Mouse (Mus musculus) ES-Bruce4 (cell line): ENCODE measurements at regions not wholly inside any gene's neighbourhood (a gene's known extent, or its start where the extent isn't known, plus 50 kb on each side); places are given as distances from the start of the nearest gene placed in this dataset.

ENCODE experiments used
- H3K27ac ChIP-seq: 2 replicates; pipeline ENCODE4 v1.5.1; 2012; ENCODE audit warnings: low read length, inconsistent platforms; ENCODE audit not compliant: insufficient read depth
- H3K27me3 ChIP-seq: 2 replicates; pipeline ENCODE4 v1.6.1; 2012; ENCODE audit warnings: mild to moderate bottlenecking, low read length, inconsistent platforms; ENCODE audit not compliant: control insufficient read depth, poor library complexity, insufficient read depth, severe bottlenecking
- H3K36me3 ChIP-seq: 2 replicates; pipeline ENCODE4 v1.6.1; 2012; ENCODE audit warnings: inconsistent platforms, mild to moderate bottlenecking, low read length, moderate library complexity; ENCODE audit not compliant: control insufficient read depth, poor library complexity, insufficient read depth, severe bottlenecking
- H3K4me1 ChIP-seq: one replicate; pipeline ENCODE4 v1.8.1; 2011; ENCODE audit warnings: low read length; ENCODE audit not compliant: control insufficient read depth, insufficient read depth
- H3K4me3 ChIP-seq: 2 replicates; pipeline ENCODE4 v1.5.1; 2011; ENCODE audit warnings: low read depth, mild to moderate bottlenecking, low read length
- H3K9ac ChIP-seq: 2 replicates; pipeline ENCODE4 v1.6.1; 2012; ENCODE audit warnings: low read depth, mild to moderate bottlenecking, inconsistent platforms; ENCODE audit not compliant: poor library complexity, severe bottlenecking
- H3K9me3 ChIP-seq: replicated peaks from 2 replicates; pipeline ENCODE4 v1.6.1; 2012; ENCODE audit warnings: mild to moderate bottlenecking, low read length, inconsistent platforms; ENCODE audit not compliant: control insufficient read depth, poor library complexity, insufficient read depth, severe bottlenecking
- CTCF ChIP-seq: IDR thresholded peaks from one replicate; pipeline ENCODE4 v1.8.1; 2011; ENCODE audit warnings: low read depth, low read length
- EP300 ChIP-seq: IDR thresholded peaks from 2 replicates; pipeline ENCODE4 v1.6.1; 2011; ENCODE audit warnings: low read depth, low read length; ENCODE audit not compliant: insufficient read depth
- POLR2A ChIP-seq: IDR thresholded peaks from one replicate; pipeline ENCODE4 v1.8.1; 2011; ENCODE audit warnings: low read length; ENCODE audit not compliant: insufficient read depth

DNA sequence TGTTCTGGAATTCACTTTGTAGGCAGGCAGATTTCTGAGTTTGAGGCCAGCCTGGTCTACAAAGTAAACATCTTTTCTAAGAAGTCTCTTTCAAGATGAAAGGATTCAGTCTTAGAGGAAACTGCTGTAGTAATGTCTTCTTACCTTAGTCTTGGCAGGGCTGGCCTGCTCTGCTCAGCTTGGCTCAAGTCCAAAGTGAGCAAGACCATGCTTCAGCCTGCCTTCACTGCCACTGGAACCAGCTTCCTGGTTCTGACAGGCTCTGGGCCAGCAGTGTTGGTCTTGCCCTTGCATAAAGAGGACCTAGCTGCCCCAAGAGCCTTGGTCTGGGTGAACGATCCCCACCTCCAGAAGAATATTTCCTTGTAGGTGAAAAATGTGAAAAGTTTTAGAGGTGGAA, 65.9 kb upstream of the Tab2 start:
- H3K9ac ChIP-seq = no peak overlapping the region
- H3K27ac ChIP-seq = no peak overlapping the region
- TF ChIP-seq CTCF (no peak), POLR2A (no peak), EP300 (no peak)
- H3K27me3 ChIP-seq = no peaks in the 10 kb centered on the region
- H3K4me1 ChIP-seq = no peaks in the 10 kb centered on the region
- no peaks in the 10 kb centered on the region for H3K36me3 ChIP-seq
- no peaks in the 10 kb centered on the region for H3K9me3 ChIP-seq
- no peak overlapping the region for H3K4me3 ChIP-seq

DNA sequence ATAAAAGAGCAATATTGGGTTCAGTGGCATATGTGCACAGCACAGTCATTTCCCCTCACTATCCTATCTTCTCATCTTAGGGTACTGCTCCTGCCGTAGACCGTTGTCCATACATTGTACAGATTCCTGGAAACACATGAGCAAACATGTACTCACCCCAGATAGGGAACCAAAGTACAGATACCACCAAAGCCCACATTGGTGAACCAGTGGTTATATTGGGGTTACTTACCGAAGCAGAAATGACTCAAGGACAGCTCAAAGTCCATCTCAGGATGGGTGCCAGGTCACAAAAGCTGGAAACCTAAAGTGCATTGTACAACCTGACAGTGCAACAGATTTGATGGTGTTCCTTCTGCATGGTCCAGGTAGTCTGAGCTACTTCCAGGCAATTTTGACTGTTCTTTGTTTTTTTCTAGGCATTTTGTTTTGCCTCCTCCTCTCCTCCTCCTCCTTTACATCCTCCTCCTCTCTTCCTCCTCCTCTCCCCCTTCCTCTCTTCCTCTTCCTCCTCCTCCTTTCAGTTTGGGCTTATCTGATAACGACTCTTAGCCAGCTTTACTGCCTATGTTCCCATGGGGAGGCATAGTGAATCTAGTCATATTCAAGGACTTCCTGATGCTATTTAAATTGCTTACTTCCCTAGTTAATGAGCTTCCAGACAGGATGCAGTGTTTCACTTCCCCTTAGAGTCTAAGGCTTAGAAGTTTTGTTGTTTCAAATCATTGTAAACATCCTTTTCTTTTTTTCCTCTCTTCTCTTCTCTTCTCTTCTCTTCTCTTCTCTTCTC, 65.1 kb upstream of the Tab2 start:
- Histone ChIP-seq H3K27me3 (no peaks in the 10 kb centered on the region), H3K4me1 (no peaks in the 10 kb centered on the region), H3K9ac (no peak overlapping the region), H3K9me3 (no peaks in the 10 kb centered on the region), H3K4me3 (no peak overlapping the region), H3K36me3 (no peaks in the 10 kb centered on the region), H3K27ac (no peak overlapping the region)
- no peak for TF ChIP-seq CTCF
- no peak for TF ChIP-seq EP300
- TF ChIP-seq POLR2A = no peak

GRCm38 (mm10) chr10:8020113-8020512, 64.1 kb upstream of the Tab2 start:
- no peaks in the 10 kb centered on the region for H3K36me3 ChIP-seq
- TF ChIP-seq CTCF (no peak), POLR2A (no peak), EP300 (no peak)
- no peaks in the 10 kb centered on the region for H3K27me3 ChIP-seq
- no peaks in the 10 kb centered on the region for H3K4me1 ChIP-seq
- H3K27ac ChIP-seq = no peak overlapping the region
- no peak overlapping the region for H3K9ac ChIP-seq
- no peaks in the 10 kb centered on the region for H3K9me3 ChIP-seq
- no peak overlapping the region for H3K4me3 ChIP-seq

DNA sequence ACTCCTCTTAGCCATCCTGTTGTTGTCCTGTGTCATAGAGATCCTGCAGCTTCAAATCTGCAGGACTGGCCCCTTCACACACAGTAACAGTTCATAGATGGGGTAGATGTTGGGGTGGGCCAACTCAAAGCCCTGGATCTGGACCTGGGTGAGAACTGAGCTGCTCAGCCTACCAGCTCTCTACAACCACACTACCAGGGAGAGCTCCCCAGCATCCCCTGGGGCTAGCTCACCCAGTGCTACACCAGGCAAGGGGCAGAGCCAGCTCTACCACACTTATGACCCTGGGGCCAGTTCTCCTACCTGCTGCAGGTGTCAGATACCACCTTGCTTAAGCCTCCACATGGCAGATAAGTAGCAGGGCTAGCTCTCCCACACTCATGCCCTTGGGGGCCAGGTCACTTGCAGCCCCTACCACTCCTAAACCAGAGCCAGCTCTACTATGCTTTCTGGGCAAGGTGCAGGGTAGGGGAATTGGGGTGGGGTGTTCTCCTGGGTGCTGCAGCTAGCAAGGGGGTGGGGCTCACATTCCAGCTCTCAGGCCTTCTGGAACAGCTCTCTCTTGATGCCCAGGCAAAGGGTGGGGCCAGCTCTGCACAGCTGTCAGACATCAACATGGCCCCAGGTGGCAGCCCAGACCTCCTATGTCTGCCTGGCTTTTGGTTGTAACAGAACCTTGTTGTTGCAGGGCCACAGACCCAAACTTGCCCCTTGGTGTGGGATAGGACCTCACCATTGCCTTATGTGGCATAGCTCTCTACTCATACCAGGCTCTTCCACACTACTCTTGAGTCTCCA, 62.4 kb upstream of the Tab2 start:
- H3K27ac ChIP-seq = no peak overlapping the region
- no peak overlapping the region for H3K4me3 ChIP-seq
- no peak overlapping the region for H3K9ac ChIP-seq
- no peaks in the 10 kb centered on the region for H3K27me3 ChIP-seq
- H3K4me1 ChIP-seq = no peaks in the 10 kb centered on the region
- TF ChIP-seq EP300 = no peak
- TF ChIP-seq POLR2A = no peak
- no peak for TF ChIP-seq CTCF
- H3K9me3 ChIP-seq = no peaks in the 10 kb centered on the region
- no peaks in the 10 kb centered on the region for H3K36me3 ChIP-seq

DNA sequence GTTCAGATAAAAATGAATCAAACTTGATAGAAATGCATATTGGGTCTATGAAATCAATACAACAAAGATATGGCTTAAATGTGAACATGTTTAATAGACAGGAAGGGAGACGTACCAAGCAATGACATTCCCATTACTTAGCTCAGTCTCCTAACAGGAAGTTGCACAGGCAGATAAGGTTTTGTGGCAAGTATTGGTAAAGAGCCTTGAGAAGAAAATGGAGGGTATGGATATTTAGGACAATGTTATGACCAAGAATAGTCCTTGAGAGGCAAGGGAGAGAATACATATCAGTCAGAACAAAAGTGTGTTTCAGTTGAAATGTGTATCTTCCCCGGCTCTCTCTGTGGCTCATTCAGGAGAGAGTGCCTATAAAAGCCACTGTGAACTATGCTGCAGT, 60.7 kb upstream of the Tab2 start:
- no peak overlapping the region for H3K27ac ChIP-seq

GRCm38 (mm10) chr10:8011744-8012143, 55.7 kb upstream of the Tab2 start:
- H3K9me3 ChIP-seq = no peaks in the 10 kb centered on the region
- no peaks in the 10 kb centered on the region for H3K27me3 ChIP-seq
- no peaks in the 10 kb centered on the region for H3K36me3 ChIP-seq
- no peak overlapping the region for H3K27ac ChIP-seq
- H3K4me1 ChIP-seq = no peaks in the 10 kb centered on the region
- no peak overlapping the region for H3K9ac ChIP-seq
- TF ChIP-seq CTCF = no peak
- no peak for TF ChIP-seq POLR2A
- no peak for TF ChIP-seq EP300
- no peak overlapping the region for H3K4me3 ChIP-seq

More for the DNA sequence above, 60.7 kb upstream of the Tab2 start:
- Histone ChIP-seq H3K36me3 (no peaks in the 10 kb centered on the region), H3K4me1 (no peaks in the 10 kb centered on the region), H3K4me3 (no peak overlapping the region), H3K9me3 (no peaks in the 10 kb centered on the region), H3K9ac (no peak overlapping the region), H3K27me3 (no peaks in the 10 kb centered on the region)
- TF ChIP-seq POLR2A (no peak), EP300 (no peak), CTCF (no peak)
